Mouse (Mus musculus) liver, postnatal 0 days (tissue): ENCODE measurements around the gene Tiam1.

Source experiments
- CTCF ChIP-seq: sonication (generic); IDR thresholded peaks from 2 replicates; pipeline ENCODE4 v1.5.1; 2016; ENCODE audit warnings: antibody characterized with exemption, low read depth
- EP300 ChIP-seq: IDR thresholded peaks from 2 replicates; pipeline ENCODE4 v1.6.1; 2016; ENCODE audit warnings: antibody characterized with exemption, low read depth, mild to moderate bottlenecking

- TF ChIP-seq CTCF: no peak
- TF ChIP-seq EP300: no peak
Measured at GRCm38 (mm10) chr16:89952821-89953220, 190.7 kb downstream of the Tiam1 start.
